Mouse (Mus musculus) liver, adult 2 months (tissue): ENCODE measurements around the gene Polr2c.

Experiments used
- CTCF ChIP-seq: fragments of 200-500 bp; IDR thresholded peaks from 2 replicates; pipeline ENCODE4 v1.5.1; 2011; ENCODE audit warnings: low read depth, low read length, control low read depth
- POLR2A ChIP-seq: fragments of 200-500 bp; IDR thresholded peaks from 2 replicates; pipeline ENCODE4 v1.6.1; 2011; ENCODE audit warnings: low read length, control low read depth; ENCODE audit not compliant: insufficient read depth; ENCODE audit errors: extremely low read depth

- TF ChIP-seq CTCF (no peak), POLR2A (no peak)
Observed at GRCm38 (mm10) chr8:94850049-94850448, 7.2 kb upstream of the Polr2c start.
